Mouse (Mus musculus) CH12.LX (cell line): Measurements from ENCODE around the gene Smc5.

Source experiments
- CTCF ChIP-seq, 2 experiments: IDR thresholded peaks in 1 of 2; conservative IDR thresholded peaks in 1 of 2; 2 replicates each; pipeline ENCODE4 v1.5.1; 2011 to 2012; ENCODE audit warnings: low read depth in 2 of 2, low read length in 2 of 2, improper control_type of control experiment in 1 of 2, inconsistent platforms in 1 of 2, mild to moderate bottlenecking in 1 of 2, moderate library complexity in 1 of 2
- MAFK ChIP-seq: IDR thresholded peaks from 2 replicates; pipeline ENCODE4 v1.6.1; 2011; ENCODE audit warnings: low read length, improper control_type of control experiment; ENCODE audit not compliant: insufficient replicate concordance
- RAD21 ChIP-seq: IDR thresholded peaks from 2 replicates; pipeline ENCODE4 v1.6.1; 2011; ENCODE audit warnings: low read depth, mild to moderate bottlenecking, low read length, improper control_type of control experiment, moderate library complexity
- ZNF384 ChIP-seq: IDR thresholded peaks from 2 replicates; pipeline ENCODE4 v1.6.1; 2012; ENCODE audit warnings: low read depth, low read length, improper control_type of control experiment, inconsistent platforms

DNA sequence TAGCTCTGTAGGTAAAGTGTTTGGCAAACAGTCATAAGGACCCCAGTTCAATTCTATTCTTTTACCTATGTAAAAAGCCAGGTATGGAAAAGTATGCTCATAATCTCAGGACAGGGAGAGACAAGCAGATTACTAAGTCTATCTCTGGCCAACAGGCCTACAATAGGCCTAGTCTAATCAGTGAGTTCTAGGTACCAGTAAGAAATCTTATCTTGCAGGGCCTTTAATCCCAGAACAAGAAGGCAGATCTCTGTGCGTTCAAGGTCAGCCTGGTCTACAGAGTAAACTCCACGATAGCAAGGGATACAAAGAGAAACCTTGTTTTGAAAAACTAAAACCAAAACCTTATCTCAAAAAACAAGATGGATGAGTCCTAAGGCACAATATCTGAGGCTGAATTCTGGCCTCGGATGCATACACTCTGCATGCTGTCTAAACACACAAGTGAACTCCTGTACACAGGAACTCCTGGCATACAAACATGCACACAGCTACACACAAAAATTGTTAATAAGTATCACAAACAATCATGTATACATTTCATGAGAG lies 70.1 kb downstream of the Smc5 start:
- TF ChIP-seq RAD21 (no peak), ZNF384 (no peak), CTCF (conservative IDR thresholded peaks at IDR 0.05 in 1 of 2, IDR thresholded peaks at IDR 0.05 in 1 of 2; ENCODE audit: low read depth in 2 of 2, low read length in 2 of 2) (no peak), MAFK (no peak)
